Comparison of ENCODE assay signal across 8 mouse cellular contexts in genomic region chr15:99088292-99088691, GRCm38 (mm10). TPM values are rescaled to one million over a fixed set of nuclear protein-coding genes. Genes with fewer than 3 reads are reported as not detected.
A peak's percentile ranks its signal among the peaks of the same experiment; 100 is the strongest.
DNase-seq lines count a peak whose midpoint lies in the region; ATAC-seq and TF ChIP-seq lines count a peak whose summit lies in the region.
"Had no signal": no experiment of that assay in that cellular context is flagged by ENCODE, and none has a peak within 500 bp of the region (broad histone marks: within the 10 kb centered on the region; RNA-seq: fewer than 3 reads in every experiment).

No protein-coding gene starts in this region.

- H3K4me2 ChIP-seq in limb, embryonic 14.5 days (replicated peaks; ENCODE audit: low read depth, low read length, severe bottlenecking) = peak overlapping the region; percentile 46
- H3K4me2 ChIP-seq in midbrain, embryonic 14.5 days (ENCODE audit: low read length) = peak overlapping the region; percentile 46

- no peak for TF ChIP-seq POLR2A in limb, embryonic 14.5 days (IDR thresholded peaks at IDR 0.05; ENCODE audit: borderline replicate concordance, extremely low read depth, insufficient read depth, insufficient read length)

- intact Hi-C loops in gastrocnemius, postnatal 36 days (cut with DNase I) = loop anchor here (5.0 kb wide), 1 partner anchor 36 kb away; no protein-coding TSS in a partner anchor

- H3K9ac ChIP-seq in limb, embryonic 14.5 days (ENCODE audit: low read depth, low read length, severe bottlenecking) = peak overlapping the region; percentile 21; the same call in 1 of the 2 replicates
- H3K9ac ChIP-seq in midbrain, embryonic 14.5 days (replicated peaks; ENCODE audit: low read length) = peak overlapping the region; percentile 34

- peak; percentile 94 for DNase-seq in adrenal gland, postnatal 10 days
- peak; percentile 62 to 65 for DNase-seq in gastrocnemius, postnatal 36 days
- peak; percentile 67 for DNase-seq in limb, embryonic 14.5 days (ENCODE audit: low spot score)
- peak; percentile 90 for DNase-seq in midbrain, embryonic 14.5 days
- peak; percentile 45 to 75 for DNase-seq in spleen, adult 18-20 months

- peak; percentile 87 for ATAC-seq in common myeloid progenitor, adult 5-6 weeks (replicated peaks; ENCODE audit: low read depth, poor library complexity, severe bottlenecking)
- ATAC-seq in inflammation-experienced regulatory T-cells, adult 6 months = peak; percentile 95
- peak; percentile 79 for ATAC-seq in limb, embryonic 14.5 days (ENCODE audit: low FRiP score, low read depth)
- peak; percentile 47; the same call in 1 of the 2 replicates for ATAC-seq in midbrain, embryonic 14.5 days (ENCODE audit: low FRiP score, low TSS enrichment)

- WGBS in limb, embryonic 14.5 days = under 1% methylated on average over 14 of the region's 27 CpGs
- WGBS in midbrain, embryonic 14.5 days = under 1% methylated on average over 27 of the region's 27 CpGs

- peak overlapping the region; percentile 29 for H3K4me3 ChIP-seq in limb, embryonic 14.5 days (replicated peaks; ENCODE audit: low read length)
- H3K4me3 ChIP-seq in midbrain, embryonic 14.5 days (replicated peaks; ENCODE audit: low read depth, low read length) = peak overlapping the region; percentile 31

- H3K27me3 ChIP-seq in limb, embryonic 14.5 days (ENCODE audit: control insufficient read depth, insufficient read depth, low read length) = peaks cover 94% of the 10 kb centered on the region
- peaks cover 52% of the 10 kb centered on the region for H3K27me3 ChIP-seq in midbrain, embryonic 14.5 days (ENCODE audit: control insufficient read depth, insufficient read depth, low read length)

- no peaks in the 10 kb centered on the region for H3K9me3 ChIP-seq in limb, embryonic 14.5 days (ENCODE audit: control insufficient read depth, low read length)
- H3K9me3 ChIP-seq in midbrain, embryonic 14.5 days (ENCODE audit: control insufficient read depth, low read length) = no peaks in the 10 kb centered on the region

- peaks cover under 1% of the 10 kb centered on the region; the same call in 1 of the 2 replicates for H3K36me3 ChIP-seq in limb, embryonic 14.5 days (ENCODE audit: control insufficient read depth, insufficient read depth, low read length)
- H3K36me3 ChIP-seq in midbrain, embryonic 14.5 days (ENCODE audit: control insufficient read depth, insufficient read depth, low read length) = no peaks in the 10 kb centered on the region

- no peak overlapping the region for H3K27ac ChIP-seq in limb, embryonic 14.5 days (replicated peaks; ENCODE audit: low read depth, low read length)
- H3K27ac ChIP-seq in midbrain, embryonic 14.5 days (replicated peaks; ENCODE audit: low read depth, low read length) = peak overlapping the region; percentile 60

- peaks cover 3% of the 10 kb centered on the region; the same call in 1 of the 2 replicates for H3K4me1 ChIP-seq in limb, embryonic 14.5 days (ENCODE audit: control insufficient read depth, insufficient read depth, low read length)
- H3K4me1 ChIP-seq in midbrain, embryonic 14.5 days (ENCODE audit: control insufficient read depth, insufficient read depth, low read length) = peaks cover 25% of the 10 kb centered on the region

RNA-seq across cellular contexts. Expression of gene C1ql4, which starts 0.7 kb away (rescaled TPM):
- under 1 TPM in 1 of 2 experiments, not detected in 1; 0.18 TPM for total RNA-seq in adrenal gland, postnatal 10 days (2021)
- not detected in 2 replicates for total RNA-seq in common myeloid progenitor, adult 5-6 weeks (2017)
- not detected for total RNA-seq in gastrocnemius, postnatal 36 days (2021)
- not detected for polyA plus RNA-seq in inflammation-experienced regulatory T-cells, adult 6 months (2017; shearing (Covaris generic))
- polyA plus RNA-seq in limb, embryonic 14.5 days (2012; rRNA removed) = 0.13 TPM in 1 of 2 replicates, not detected in the other
- not detected in 2 replicates for polyA plus RNA-seq in limb, embryonic 14.5 days (2014; fragmentation: Nextera tagmentation; extraction: Ambion mirVana)
- polyA plus RNA-seq in midbrain, embryonic 14.5 days (2014; fragmentation: Nextera tagmentation; extraction: Ambion mirVana) = 13.2 and 13.7 TPM in 2 replicates
- total RNA-seq: left cerebral cortex, postnatal 10 days had no signal

RNA-seq across cellular contexts. Expression of gene Dnajc22, which starts 4.7 kb away (rescaled TPM):
- 10 to 100 TPM; 15.0 to 21.8 TPM for total RNA-seq in adrenal gland, postnatal 10 days (2021)
- not detected in 2 replicates for total RNA-seq in common myeloid progenitor, adult 5-6 weeks (2017)
- total RNA-seq in gastrocnemius, postnatal 36 days (2021) = under 1 TPM in 1 of 2 experiments, not detected in 1; 0.27 TPM
- not detected for polyA plus RNA-seq in inflammation-experienced regulatory T-cells, adult 6 months (2017; shearing (Covaris generic))
- polyA plus RNA-seq in limb, embryonic 14.5 days (2012; rRNA removed) = 0.87 and 1.7 TPM in 2 replicates
- polyA plus RNA-seq in limb, embryonic 14.5 days (2014; fragmentation: Nextera tagmentation; extraction: Ambion mirVana) = 0.11 and 0.37 TPM in 2 replicates
- polyA plus RNA-seq in midbrain, embryonic 14.5 days (2014; fragmentation: Nextera tagmentation; extraction: Ambion mirVana) = 0.71 and 1.6 TPM in 2 replicates
- total RNA-seq: left cerebral cortex, postnatal 10 days had no signal

RNA-seq across cellular contexts. Expression of gene Troap, which starts 13.9 kb away (rescaled TPM):
- 1 to 10 TPM; 8.2 to 9.8 TPM for total RNA-seq in adrenal gland, postnatal 10 days (2021)
- 12.6 and 18.6 TPM in 2 replicates for total RNA-seq in common myeloid progenitor, adult 5-6 weeks (2017)
- total RNA-seq in gastrocnemius, postnatal 36 days (2021) = under 1 TPM; 0.62 to 0.69 TPM
- 1 to 10 TPM in 2 of 3 experiments, under 1 TPM in 1; 0.92 to 9.3 (median 1.1) TPM for polyA plus RNA-seq in inflammation-experienced regulatory T-cells, adult 6 months (2017; shearing (Covaris generic))
- polyA plus RNA-seq in limb, embryonic 14.5 days (2012; rRNA removed) = 41.5 and 51.3 TPM in 2 replicates
- 20.3 and 22.1 TPM in 2 replicates for polyA plus RNA-seq in limb, embryonic 14.5 days (2014; fragmentation: Nextera tagmentation; extraction: Ambion mirVana)
- polyA plus RNA-seq in midbrain, embryonic 14.5 days (2014; fragmentation: Nextera tagmentation; extraction: Ambion mirVana) = 3.9 and 4.9 TPM in 2 replicates

RNA-seq across cellular contexts. Expression of gene Prph, which starts 33.3 kb away (rescaled TPM):
- total RNA-seq in adrenal gland, postnatal 10 days (2021) = 10 to 100 TPM; 24.0 to 59.0 TPM
- not detected in 2 replicates for total RNA-seq in common myeloid progenitor, adult 5-6 weeks (2017)
- total RNA-seq in gastrocnemius, postnatal 36 days (2021) = 1 to 10 TPM in 1 of 2 experiments, under 1 TPM in 1; 0.42 to 1.2 TPM
- polyA plus RNA-seq in inflammation-experienced regulatory T-cells, adult 6 months (2017; shearing (Covaris generic)) = not detected
- polyA plus RNA-seq in limb, embryonic 14.5 days (2012; rRNA removed) = 2.7 and 4.2 TPM in 2 replicates
- polyA plus RNA-seq in limb, embryonic 14.5 days (2014; fragmentation: Nextera tagmentation; extraction: Ambion mirVana) = 1.3 and 1.7 TPM in 2 replicates
- 11.7 and 15.5 TPM in 2 replicates for polyA plus RNA-seq in midbrain, embryonic 14.5 days (2014; fragmentation: Nextera tagmentation; extraction: Ambion mirVana)

RNA-seq across cellular contexts. Expression of gene Spats2, which starts 37.4 kb away (rescaled TPM):
- total RNA-seq in adrenal gland, postnatal 10 days (2021) = 10 to 100 TPM; 19.2 to 21.5 TPM
- total RNA-seq in common myeloid progenitor, adult 5-6 weeks (2017) = 0.46 and 1.7 TPM in 2 replicates
- 1 to 10 TPM; 3.8 to 3.9 TPM for total RNA-seq in gastrocnemius, postnatal 36 days (2021)
- under 1 TPM in 1 of 3 experiments, not detected in 2; 0.17 TPM for polyA plus RNA-seq in inflammation-experienced regulatory T-cells, adult 6 months (2017; shearing (Covaris generic))
- 47.1 and 48.4 TPM in 2 replicates for polyA plus RNA-seq in limb, embryonic 14.5 days (2012; rRNA removed)
- polyA plus RNA-seq in limb, embryonic 14.5 days (2014; fragmentation: Nextera tagmentation; extraction: Ambion mirVana) = 39.7 and 41.7 TPM in 2 replicates
- 36.2 and 41.6 TPM in 2 replicates for polyA plus RNA-seq in midbrain, embryonic 14.5 days (2014; fragmentation: Nextera tagmentation; extraction: Ambion mirVana)

Comparison
In these comparisons a context has a peak if more than half of its experiments do, and no peak if none do; other contexts are left out.
1. RNA of gene Dnajc22, which starts 4.7 kb away (total RNA-seq): 15.0 to 21.8 TPM in adrenal gland, postnatal 10 days; 0.27 TPM in gastrocnemius, postnatal 36 days and not detected in common myeloid progenitor, adult 5-6 weeks; every median in the first group is over 10 times any median in the second.
2. Peak in every context shown above with its lines, with median percentiles within 50 percentile points of each other: DNase-seq and ATAC-seq.